Mouse (Mus musculus) T-cell, adult 2 months (primary cell): ENCODE results near the gene Ltbp4.
A peak's percentile ranks its signal among the peaks of the same experiment; 100 is the strongest.

Source experiments
- DNase-seq: peaks from one replicate; pipeline ENCODE4 v3.0.0; 2022; ENCODE audit warnings: low spot score

Ltbp4 gene

GRCm38 (mm10) chr7:27258205-27258899, 79.1 kb downstream of the Ltbp4 start, which contains the start of gene Numbl:
Gene Numbl (plus strand): TSS chr7:27258433.
- peak; percentile 78 for DNase-seq

- no peak for DNase-seq
Measured at GRCm38 (mm10) chr7:27257852-27258204, 79.7 kb downstream of the Ltbp4 start.

DNA sequence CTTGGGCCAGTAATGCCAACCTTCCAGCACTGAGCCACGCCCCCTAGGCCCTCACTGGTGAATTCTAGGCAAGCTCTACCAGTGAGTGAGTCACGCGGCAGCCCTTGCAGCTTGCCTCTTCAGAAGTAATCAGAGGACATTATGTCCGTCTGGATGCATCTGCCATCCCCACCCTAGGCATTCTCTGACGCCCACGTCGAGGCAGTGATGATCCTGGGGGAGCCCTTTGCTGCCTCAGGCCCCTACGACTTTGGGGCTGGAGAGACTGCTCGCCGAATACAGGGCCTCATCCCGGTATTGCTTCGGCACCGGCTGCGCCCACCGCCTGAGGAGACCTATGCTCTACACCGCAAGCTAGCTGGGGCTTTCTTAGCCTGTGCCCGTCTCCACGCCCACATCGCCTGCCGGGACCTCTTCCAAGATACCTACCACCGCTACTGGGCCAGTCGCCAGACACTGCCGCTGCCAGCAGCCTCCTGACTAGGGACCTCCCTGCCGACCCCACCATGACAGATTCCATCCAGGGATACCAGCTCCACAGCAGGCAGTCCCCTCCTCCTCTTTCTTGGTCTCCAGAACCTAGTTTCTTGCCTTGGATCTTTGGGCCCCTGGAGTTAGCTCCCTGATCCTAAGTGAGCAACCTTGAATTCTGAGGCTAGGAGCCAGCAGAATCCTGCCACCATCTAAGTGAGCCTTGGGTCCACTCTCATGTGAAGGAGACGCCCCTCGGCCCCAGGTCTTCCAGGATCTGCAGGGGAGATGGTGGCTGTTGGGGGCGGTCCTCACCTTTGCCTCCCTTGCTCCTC, 80.2 kb downstream of the Ltbp4 start:
- DNase-seq, result no peak

DNA sequence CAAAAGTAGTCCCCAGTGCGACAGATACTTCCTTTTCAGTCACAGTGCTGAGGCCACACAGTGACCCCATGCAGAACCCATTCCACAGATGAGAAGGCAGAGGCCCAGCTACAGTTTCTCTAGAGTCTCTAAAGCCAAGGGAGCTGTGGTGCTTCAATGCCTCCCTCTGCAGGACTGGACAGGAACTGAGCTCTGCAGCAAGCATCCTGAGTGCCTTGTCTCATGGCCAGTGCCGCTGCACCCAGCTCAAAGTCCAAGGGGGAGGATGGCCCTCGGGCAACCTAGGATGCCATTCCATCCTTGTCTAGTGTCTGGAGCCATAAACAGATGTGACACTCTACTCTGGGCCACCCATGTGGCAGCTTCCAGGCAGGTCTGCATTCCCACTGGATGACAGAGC, 81.8 kb downstream of the Ltbp4 start:
- DNase-seq, result no peak
